Mouse (Mus musculus): Measurements from ENCODE around the gene Erc2.

The Erc2 gene

GRCm38 (mm10) chr14:28445737-28446136 lies 823.5 kb downstream of the Erc2 start:
- Histone ChIP-seq H3K4me1 (replicated peaks; ENCODE audit: low read depth, low read length) (peaks cover 12% of the 10 kb centered on the region), H3K27me3 (ENCODE audit: insufficient read depth, low read length) (no peaks in the 10 kb centered on the region), H3K9me3 (ENCODE audit: low read length) (no peaks in the 10 kb centered on the region), H3K36me3 (ENCODE audit: insufficient read depth, low read length) (no peaks in the 10 kb centered on the region), H3K4me3 (replicated peaks; ENCODE audit: low read length) (no peak overlapping the region)
- TF ChIP-seq POU5F1 (IDR thresholded peaks at IDR 0.05; ENCODE audit: borderline replicate concordance, low read length) (no peak), NANOG (IDR thresholded peaks at IDR 0.05; ENCODE audit: borderline replicate concordance, low read length) (no peak)

GRCm38 (mm10) chr14:28451771-28452170 lies 829.5 kb downstream of the Erc2 start:
- Histone ChIP-seq H3K4me3 (replicated peaks; ENCODE audit: low read length) (no peak overlapping the region), H3K4me1 (replicated peaks; ENCODE audit: low read depth, low read length) (peaks cover 10% of the 10 kb centered on the region; the same call in 1 of the 2 replicates), H3K27me3 (ENCODE audit: insufficient read depth, low read length) (peaks cover 13% of the 10 kb centered on the region), H3K36me3 (ENCODE audit: insufficient read depth, low read length) (no peaks in the 10 kb centered on the region), H3K9me3 (ENCODE audit: low read length) (no peaks in the 10 kb centered on the region)
- TF ChIP-seq CTCF (conservative IDR thresholded peaks at IDR 0.05; ENCODE audit: low read length) (no peak), NANOG (IDR thresholded peaks at IDR 0.05; ENCODE audit: borderline replicate concordance, low read length) (no peak), POU5F1 (IDR thresholded peaks at IDR 0.05; ENCODE audit: borderline replicate concordance, low read length) (no peak)

DNA sequence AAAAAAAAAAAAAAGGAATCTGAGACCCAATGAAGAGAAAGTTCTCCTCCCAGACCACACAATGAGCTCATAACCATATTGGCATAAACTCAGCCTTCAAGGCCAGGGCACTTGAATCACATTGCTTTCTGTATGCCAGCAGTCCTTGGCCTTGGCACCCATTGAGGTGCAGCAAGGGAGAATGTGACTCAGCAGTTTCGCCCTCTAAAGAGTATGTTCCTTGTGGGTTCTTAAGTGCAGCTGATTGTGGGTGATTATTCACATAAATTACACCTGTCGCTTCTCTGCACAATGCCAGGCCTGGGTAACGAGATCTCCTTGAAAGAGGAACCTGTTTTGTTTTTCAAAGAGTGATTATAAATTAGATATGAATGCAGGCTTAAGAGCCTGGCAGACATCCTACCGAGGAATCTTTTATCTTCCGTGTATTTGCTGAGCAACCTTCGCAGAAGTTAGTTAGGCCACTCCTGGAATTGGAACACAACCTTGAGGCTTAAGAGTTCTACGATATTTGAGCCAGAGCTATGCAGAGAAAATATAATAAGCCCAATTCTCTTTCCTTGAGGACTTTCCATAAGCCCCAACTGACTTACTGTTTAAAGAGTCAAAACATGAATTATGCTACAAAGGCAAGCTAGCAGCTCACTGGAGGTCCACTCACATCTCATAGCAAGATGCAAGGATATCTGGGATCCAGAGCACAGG lies 834.3 kb downstream of the Erc2 start:
- Histone ChIP-seq H3K36me3 (ENCODE audit: insufficient read depth, low read length) (no peaks in the 10 kb centered on the region), H3K4me3 (replicated peaks; ENCODE audit: low read length) (no peak overlapping the region), H3K4me1 (replicated peaks; ENCODE audit: low read depth, low read length) (peaks cover 27% of the 10 kb centered on the region), H3K9me3 (ENCODE audit: low read length) (no peaks in the 10 kb centered on the region), H3K27me3 (ENCODE audit: insufficient read depth, low read length) (peaks cover 24% of the 10 kb centered on the region)
- TF ChIP-seq POU5F1 (IDR thresholded peaks at IDR 0.05; ENCODE audit: borderline replicate concordance, low read length) = no peak
- TF ChIP-seq NANOG (IDR thresholded peaks at IDR 0.05; ENCODE audit: borderline replicate concordance, low read length) = no peak
- no peak for TF ChIP-seq CTCF (conservative IDR thresholded peaks at IDR 0.05; ENCODE audit: low read length)

DNA sequence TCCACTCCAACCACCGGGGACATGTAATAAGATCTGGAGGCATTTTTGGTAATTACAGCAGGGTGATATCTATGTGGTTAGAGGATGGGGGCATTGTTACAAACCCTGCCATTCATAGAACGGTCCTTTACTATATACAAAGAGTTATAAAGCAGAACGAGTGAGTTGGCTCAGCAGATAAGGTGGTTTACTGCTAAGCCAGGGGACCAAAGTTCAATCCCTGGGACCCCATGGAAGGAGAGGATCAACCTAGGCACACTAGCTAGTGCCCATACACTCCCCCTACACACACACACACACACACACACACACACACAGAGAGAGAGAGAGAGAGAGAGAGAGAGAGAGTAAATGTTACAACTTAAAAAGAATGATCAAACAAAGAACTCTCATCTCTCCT lies 835.2 kb downstream of the Erc2 start:
- TF ChIP-seq CTCF (conservative IDR thresholded peaks at IDR 0.05; ENCODE audit: low read length) = no peak
- no peak for TF ChIP-seq NANOG (IDR thresholded peaks at IDR 0.05; ENCODE audit: borderline replicate concordance, low read length)
- no peak for TF ChIP-seq POU5F1 (IDR thresholded peaks at IDR 0.05; ENCODE audit: borderline replicate concordance, low read length)
- Histone ChIP-seq H3K4me3 (replicated peaks; ENCODE audit: low read length) (no peak overlapping the region), H3K27me3 (ENCODE audit: insufficient read depth, low read length) (peaks cover 24% of the 10 kb centered on the region), H3K9me3 (ENCODE audit: low read length) (no peaks in the 10 kb centered on the region), H3K4me1 (replicated peaks; ENCODE audit: low read depth, low read length) (peaks cover 27% of the 10 kb centered on the region), H3K36me3 (ENCODE audit: insufficient read depth, low read length) (no peaks in the 10 kb centered on the region)

DNA sequence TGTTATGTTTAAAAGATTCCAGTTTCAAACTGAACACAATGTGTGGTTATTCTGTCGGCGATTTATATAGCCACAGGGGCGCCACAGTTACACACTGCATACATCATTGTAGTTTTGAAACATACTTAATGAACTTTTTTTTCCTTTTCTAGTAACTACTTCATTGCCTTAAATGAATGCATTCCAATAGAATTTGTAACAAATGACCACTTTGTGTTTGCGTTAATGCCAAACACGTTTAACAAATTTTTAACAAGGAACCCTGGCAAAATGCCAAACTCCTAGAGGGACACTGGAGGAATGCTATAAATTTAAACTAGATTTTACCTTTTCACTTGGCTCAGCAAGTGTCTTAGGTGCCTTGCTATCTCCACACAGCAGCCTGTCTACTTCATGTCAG lies 845.7 kb downstream of the Erc2 start:
- Histone ChIP-seq H3K27me3 (ENCODE audit: insufficient read depth, low read length) (no peaks in the 10 kb centered on the region; the same call in 1 of the 2 replicates), H3K4me3 (replicated peaks; ENCODE audit: low read length) (no peak overlapping the region), H3K9me3 (ENCODE audit: low read length) (peaks cover 4% of the 10 kb centered on the region; the same call in 1 of the 2 replicates), H3K36me3 (ENCODE audit: insufficient read depth, low read length) (no peaks in the 10 kb centered on the region), H3K4me1 (replicated peaks; ENCODE audit: low read depth, low read length) (peaks cover 11% of the 10 kb centered on the region)
- TF ChIP-seq POU5F1 (IDR thresholded peaks at IDR 0.05; ENCODE audit: borderline replicate concordance, low read length) (no peak), CTCF (conservative IDR thresholded peaks at IDR 0.05; ENCODE audit: low read length) (no peak), NANOG (IDR thresholded peaks at IDR 0.05; ENCODE audit: borderline replicate concordance, low read length) (no peak)

GRCm38 (mm10) chr14:28469696-28470095 lies 847.5 kb downstream of the Erc2 start:
- TF ChIP-seq NANOG (IDR thresholded peaks at IDR 0.05; ENCODE audit: borderline replicate concordance, low read length) (no peak), CTCF (conservative IDR thresholded peaks at IDR 0.05; ENCODE audit: low read length) (no peak), POU5F1 (IDR thresholded peaks at IDR 0.05; ENCODE audit: borderline replicate concordance, low read length) (no peak)
- Histone ChIP-seq H3K36me3 (ENCODE audit: insufficient read depth, low read length) (no peaks in the 10 kb centered on the region), H3K4me3 (replicated peaks; ENCODE audit: low read length) (no peak overlapping the region), H3K9me3 (ENCODE audit: low read length) (no peaks in the 10 kb centered on the region), H3K27me3 (ENCODE audit: insufficient read depth, low read length) (no peaks in the 10 kb centered on the region; the same call in 1 of the 2 replicates), H3K4me1 (replicated peaks; ENCODE audit: low read depth, low read length) (peaks cover 11% of the 10 kb centered on the region)

- TF ChIP-seq CTCF (conservative IDR thresholded peaks at IDR 0.05; ENCODE audit: low read length) (no peak), POU5F1 (IDR thresholded peaks at IDR 0.05; ENCODE audit: borderline replicate concordance, low read length) (no peak), NANOG (IDR thresholded peaks at IDR 0.05; ENCODE audit: borderline replicate concordance, low read length) (no peak)
- Histone ChIP-seq H3K36me3 (ENCODE audit: insufficient read depth, low read length) (no peaks in the 10 kb centered on the region), H3K27me3 (ENCODE audit: insufficient read depth, low read length) (no peaks in the 10 kb centered on the region), H3K9me3 (ENCODE audit: low read length) (no peaks in the 10 kb centered on the region), H3K4me1 (replicated peaks; ENCODE audit: low read depth, low read length) (peaks cover 11% of the 10 kb centered on the region), H3K4me3 (replicated peaks; ENCODE audit: low read length) (no peak overlapping the region)
Observed at GRCm38 (mm10) chr14:28470212-28470611, 848.0 kb downstream of the Erc2 start.

DNA sequence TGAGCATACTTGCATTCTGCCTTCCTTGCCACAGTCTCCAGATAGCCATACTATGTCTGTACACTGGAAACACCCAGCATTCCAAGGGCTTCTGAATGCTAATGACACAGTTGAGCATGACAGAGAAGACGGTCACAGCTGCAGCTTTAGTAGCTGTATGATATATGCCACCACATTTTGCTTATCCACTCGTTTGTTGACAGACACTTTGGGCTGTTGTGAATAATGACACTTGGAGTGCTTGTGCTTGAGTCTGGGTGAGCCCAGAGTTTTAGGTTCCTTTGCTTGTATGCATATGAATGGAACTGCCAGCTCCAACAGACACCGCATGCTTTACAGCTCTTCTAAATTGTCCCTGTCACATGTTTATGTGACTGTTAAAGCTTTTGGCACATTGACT lies 852.8 kb downstream of the Erc2 start:
- TF ChIP-seq NANOG (IDR thresholded peaks at IDR 0.05; ENCODE audit: borderline replicate concordance, low read length) = no peak
- TF ChIP-seq POU5F1 (IDR thresholded peaks at IDR 0.05; ENCODE audit: borderline replicate concordance, low read length) = no peak
- no peak for TF ChIP-seq CTCF (conservative IDR thresholded peaks at IDR 0.05; ENCODE audit: low read length)
- Histone ChIP-seq H3K4me1 (replicated peaks; ENCODE audit: low read depth, low read length) (peaks cover 12% of the 10 kb centered on the region), H3K9me3 (ENCODE audit: low read length) (no peaks in the 10 kb centered on the region), H3K36me3 (ENCODE audit: insufficient read depth, low read length) (no peaks in the 10 kb centered on the region), H3K4me3 (replicated peaks; ENCODE audit: low read length) (no peak overlapping the region), H3K27me3 (ENCODE audit: insufficient read depth, low read length) (no peaks in the 10 kb centered on the region)

GRCm38 (mm10) chr14:28475421-28475820 lies 853.2 kb downstream of the Erc2 start:
- no peak for TF ChIP-seq POU5F1 (IDR thresholded peaks at IDR 0.05; ENCODE audit: borderline replicate concordance, low read length)
- no peaks in the 10 kb centered on the region for H3K36me3 ChIP-seq (ENCODE audit: insufficient read depth, low read length)
- H3K4me1 ChIP-seq (replicated peaks; ENCODE audit: low read depth, low read length) = peaks cover 12% of the 10 kb centered on the region
- no peak overlapping the region for H3K4me3 ChIP-seq (replicated peaks; ENCODE audit: low read length)
- H3K9me3 ChIP-seq (ENCODE audit: low read length) = no peaks in the 10 kb centered on the region
- H3K27me3 ChIP-seq (ENCODE audit: insufficient read depth, low read length) = no peaks in the 10 kb centered on the region

Data from E14TG2a.4 (cell line).